Mouse (Mus musculus) neural tube, embryonic 15.5 days (tissue): ENCODE measurements around the gene Dvl3. TPM values are rescaled to one million over a fixed set of nuclear protein-coding genes. Genes with fewer than 3 reads are reported as not detected.

ENCODE experiments used
- ATAC-seq: fragments of 200-750 bp; cut with Nextera tagmentation; 2 replicates; pipeline ENCODE4 v1.8.0; 2017; ENCODE audit warnings: mild to moderate bottlenecking, moderate TSS enrichment, moderate library complexity; ENCODE audit not compliant: low FRiP score
- H3K27ac ChIP-seq: fragments of 300-500 bp; sonication (generic); replicated peaks from 2 replicates; pipeline ENCODE4 v1.5.1; 2015; ENCODE audit warnings: mild to moderate bottlenecking, inconsistent platforms
- H3K27me3 ChIP-seq: fragments of 300-500 bp; sonication (generic); replicated peaks from 2 replicates; pipeline ENCODE4 v1.6.1; 2015; ENCODE audit warnings: inconsistent platforms
- H3K36me3 ChIP-seq: fragments of 300-500 bp; sonication (generic); 2 replicates; pipeline ENCODE4 v1.6.1; 2015; ENCODE audit warnings: inconsistent platforms
- H3K4me1 ChIP-seq: fragments of 300-500 bp; sonication (generic); 2 replicates; pipeline ENCODE4 v1.6.1; 2015; ENCODE audit warnings: inconsistent platforms
- H3K4me2 ChIP-seq: fragments of 300-500 bp; sonication (generic); 2 replicates; pipeline ENCODE4 v1.6.1; 2015; ENCODE audit warnings: inconsistent platforms, mild to moderate bottlenecking, moderate library complexity
- H3K4me3 ChIP-seq: fragments of 300-500 bp; sonication (generic); replicated peaks from 2 replicates; pipeline ENCODE4 v1.5.1; 2015; ENCODE audit warnings: mild to moderate bottlenecking, inconsistent platforms
- H3K9ac ChIP-seq: fragments of 300-500 bp; sonication (generic); replicated peaks from 2 replicates; pipeline ENCODE4 v1.6.1; 2015; ENCODE audit warnings: mild to moderate bottlenecking, inconsistent platforms
- H3K9me3 ChIP-seq: fragments of 300-500 bp; sonication (generic); replicated peaks from 2 replicates; pipeline ENCODE4 v1.6.1; 2016; ENCODE audit warnings: inconsistent platforms
- WGBS: fragments of 180-500 bp; shearing (Covaris S2); methylation state at CpG from one replicate; pipeline ENCODE4 v1.1.7; 2015; ENCODE audit warnings: mixed read lengths; 5-methylcytosine and 5-hydroxymethylcytosine counted together
- polyA plus RNA-seq: library from polyadenylated mRNA; unstranded; fragments of >200 nt; fragmentation: Nextera tagmentation; extraction: Ambion mirVana; gene quantifications from 2 replicates; pipeline ENCODE4 v1.2.1, GENCODE M21; 2015

Gene Dvl3
- polyA plus RNA-seq, 1 experiment from 2014 or later: 32.2 TPM

- H3K27me3 ChIP-seq: no peaks in the 10 kb centered on the region
- peaks cover 59% of the 10 kb centered on the region for H3K36me3 ChIP-seq
- H3K9me3 ChIP-seq: no peaks in the 10 kb centered on the region
- H3K27ac ChIP-seq: no peak overlapping the region
- H3K4me3 ChIP-seq: peak overlapping the region; percentile 89
- H3K9ac ChIP-seq: peak overlapping the region; percentile 93
- 48% methylated on average over 9 of the region's 9 CpGs for WGBS
- peaks cover 23% of the 10 kb centered on the region for H3K4me1 ChIP-seq
- ATAC-seq: no peak
- peak overlapping the region; percentile 84 for H3K4me2 ChIP-seq
Measured at GRCm38 (mm10) chr16:20549161-20549560, 32.4 kb downstream of the Dvl3 start.

- WGBS: 95% methylated on average over 5 of the region's 5 CpGs
- H3K4me1 ChIP-seq: peaks cover 23% of the 10 kb centered on the region
- no peak for ATAC-seq
- no peak overlapping the region for H3K27ac ChIP-seq
- no peak overlapping the region for H3K4me3 ChIP-seq
- no peak overlapping the region for H3K4me2 ChIP-seq
- no peak overlapping the region for H3K9ac ChIP-seq
- H3K9me3 ChIP-seq: no peaks in the 10 kb centered on the region
- H3K27me3 ChIP-seq: no peaks in the 10 kb centered on the region
- peaks cover 56% of the 10 kb centered on the region for H3K36me3 ChIP-seq
Measured at GRCm38 (mm10) chr16:20551691-20552090, 34.9 kb downstream of the Dvl3 start.

- Histone ChIP-seq H3K9ac (no peak overlapping the region), H3K36me3 (peaks cover 62% of the 10 kb centered on the region), H3K9me3 (no peaks in the 10 kb centered on the region), H3K27me3 (no peaks in the 10 kb centered on the region), H3K4me3 (no peak overlapping the region), H3K27ac (no peak overlapping the region), H3K4me1 (peaks cover 18% of the 10 kb centered on the region), H3K4me2 (no peak overlapping the region)
- ATAC-seq: no peak
- 96% methylated on average over 1 of the region's 1 CpGs for WGBS
Measured at GRCm38 (mm10) chr16:20552594-20552993, 35.8 kb downstream of the Dvl3 start.

GRCm38 (mm10) chr16:20555000-20555399 is 38.2 kb downstream of the Dvl3 start:
- WGBS: 94% methylated on average over 6 of the region's 6 CpGs
- H3K27me3 ChIP-seq: no peaks in the 10 kb centered on the region
- no peak for ATAC-seq
- H3K4me2 ChIP-seq: no peak overlapping the region
- H3K27ac ChIP-seq: no peak overlapping the region
- peaks cover 1% of the 10 kb centered on the region for H3K4me1 ChIP-seq
- H3K36me3 ChIP-seq: peaks cover 83% of the 10 kb centered on the region
- no peaks in the 10 kb centered on the region for H3K9me3 ChIP-seq
- no peak overlapping the region for H3K9ac ChIP-seq
- H3K4me3 ChIP-seq: no peak overlapping the region

GRCm38 (mm10) chr16:20557381-20557780 is 40.6 kb downstream of the Dvl3 start:
- H3K4me2 ChIP-seq: no peak overlapping the region
- H3K9ac ChIP-seq: no peak overlapping the region
- no peak for ATAC-seq
- H3K4me1 ChIP-seq: no peaks in the 10 kb centered on the region
- no peaks in the 10 kb centered on the region for H3K9me3 ChIP-seq
- H3K27me3 ChIP-seq: no peaks in the 10 kb centered on the region
- H3K27ac ChIP-seq: no peak overlapping the region
- H3K36me3 ChIP-seq: peaks cover 84% of the 10 kb centered on the region
- WGBS: 76% methylated on average over 7 of the region's 7 CpGs
- H3K4me3 ChIP-seq: no peak overlapping the region

GRCm38 (mm10) chr16:20565075-20565474 is 48.3 kb downstream of the Dvl3 start:
- ATAC-seq: no peak
- H3K27me3 ChIP-seq: no peaks in the 10 kb centered on the region
- no peak overlapping the region for H3K4me3 ChIP-seq
- no peaks in the 10 kb centered on the region for H3K9me3 ChIP-seq
- 46% methylated on average over 1 of the region's 1 CpGs for WGBS
- H3K9ac ChIP-seq: no peak overlapping the region
- no peak overlapping the region for H3K4me2 ChIP-seq
- no peaks in the 10 kb centered on the region for H3K4me1 ChIP-seq
- peaks cover 30% of the 10 kb centered on the region for H3K36me3 ChIP-seq
- no peak overlapping the region for H3K27ac ChIP-seq

Other genes starting within 250 kb of the Dvl3 start
- 69.0 and 71.3 TPM in 2 replicates for gene Parl, start 214.6 kb upstream of the Dvl3 start, polyA plus RNA-seq
- gene Cyp2ab1, start 191.6 kb upstream of the Dvl3 start, polyA plus RNA-seq: not detected in 2 replicates
- gene Abcc5, start 90.6 kb upstream of the Dvl3 start, polyA plus RNA-seq: 120 and 142 TPM in 2 replicates
- 100 and 103 TPM in 2 replicates for gene Eif2b5, start 18.2 kb upstream of the Dvl3 start, polyA plus RNA-seq
- 1,083 and 1,151 TPM in 2 replicates for gene Ap2m1, start 18.5 kb downstream of the Dvl3 start, polyA plus RNA-seq
- gene Abcf3, start 31.6 kb downstream of the Dvl3 start, polyA plus RNA-seq: 91.1 and 93.2 TPM in 2 replicates
- gene Vwa5b2, start 72.5 kb downstream of the Dvl3 start, polyA plus RNA-seq: 38.1 and 48.0 TPM in 2 replicates
- gene Eef1akmt4, start 94.6 kb downstream of the Dvl3 start, polyA plus RNA-seq: 8.4 and 14.8 TPM in 2 replicates
- gene Gm49333, start 94.6 kb downstream of the Dvl3 start, polyA plus RNA-seq: 0.13 TPM in 1 of 2 replicates, not detected in the other
- gene Alg3, start 94.8 kb downstream of the Dvl3 start, polyA plus RNA-seq: 39.6 and 40.0 TPM in 2 replicates
- gene Camk2n2, start 104.3 kb downstream of the Dvl3 start, polyA plus RNA-seq: 45.1 and 55.0 TPM in 2 replicates
- 17.6 and 20.4 TPM in 2 replicates for gene Ece2, start 112.8 kb downstream of the Dvl3 start, polyA plus RNA-seq
- 340 and 342 TPM in 2 replicates for gene Psmd2, start 134.7 kb downstream of the Dvl3 start, polyA plus RNA-seq
- gene Eif4g1, start 151.3 kb downstream of the Dvl3 start, polyA plus RNA-seq: 130 and 142 TPM in 2 replicates
- gene Fam131a, start 176.3 kb downstream of the Dvl3 start, polyA plus RNA-seq: 42.2 and 48.6 TPM in 2 replicates
- 90.9 and 95.4 TPM in 2 replicates for gene Polr2h, start 200.7 kb downstream of the Dvl3 start, polyA plus RNA-seq
- 27.4 and 34.6 TPM in 2 replicates for gene Clcn2, start 200.8 kb downstream of the Dvl3 start, polyA plus RNA-seq
- gene Chrd, start 216.1 kb downstream of the Dvl3 start, polyA plus RNA-seq: 6.3 and 7.5 TPM in 2 replicates
- 1.0 and 1.2 TPM in 2 replicates for gene Thpo, start 217.5 kb downstream of the Dvl3 start, polyA plus RNA-seq